Mouse (Mus musculus) E14TG2a.4 (cell line): Measurements from ENCODE around the gene Slc43a1.
"Not testable (repeated sequence)": the region's sequence is repeated elsewhere in the genome, so short reads cannot be mapped to it uniquely, and the experiment has no call there.

Experiments used
- H3K27me3 ChIP-seq: 2 replicates; pipeline ENCODE4 v1.6.1; 2014; ENCODE audit warnings: low read length, control low read depth; ENCODE audit not compliant: insufficient read depth
- H3K36me3 ChIP-seq: 2 replicates; pipeline ENCODE4 v1.6.1; 2014; ENCODE audit warnings: low read length, control low read depth; ENCODE audit not compliant: insufficient read depth
- H3K4me1 ChIP-seq: replicated peaks from 2 replicates; pipeline ENCODE4 v1.6.1; 2014; ENCODE audit warnings: low read depth, low read length, control low read depth
- H3K4me3 ChIP-seq: replicated peaks from 2 replicates; pipeline ENCODE4 v1.5.1; 2014; ENCODE audit warnings: mild to moderate bottlenecking, low read length
- H3K9me3 ChIP-seq: 2 replicates; pipeline ENCODE4 v1.6.1; 2014; ENCODE audit warnings: low read length, control low read depth
- CTCF ChIP-seq: conservative IDR thresholded peaks from 2 replicates; pipeline ENCODE4 v1.5.1; 2014; ENCODE audit warnings: low read length
- NANOG ChIP-seq: IDR thresholded peaks from 2 replicates; pipeline ENCODE4 v1.6.1; 2014; ENCODE audit warnings: borderline replicate concordance, low read length, mixed read lengths
- POU5F1 ChIP-seq: IDR thresholded peaks from 2 replicates; pipeline ENCODE4 v1.6.1; 2014; ENCODE audit warnings: low read length, borderline replicate concordance

Slc43a1 gene

GRCm38 (mm10) chr2:84800304-84800703 lies 38.3 kb upstream of the Slc43a1 start:
- Histone ChIP-seq H3K27me3 (peaks cover 35% of the 10 kb centered on the region), H3K4me1 (peaks cover 21% of the 10 kb centered on the region), H3K9me3 (peaks cover 7% of the 10 kb centered on the region), H3K4me3 (no peak overlapping the region), H3K36me3 (no peaks in the 10 kb centered on the region)
- TF ChIP-seq POU5F1, result no peak
- TF ChIP-seq CTCF, result no peak
- no peak for TF ChIP-seq NANOG

GRCm38 (mm10) chr2:84801223-84801622 lies 37.4 kb upstream of the Slc43a1 start:
- peaks cover 26% of the 10 kb centered on the region for H3K4me1 ChIP-seq
- H3K27me3 ChIP-seq, result peaks cover 35% of the 10 kb centered on the region
- not testable (repeated sequence) for H3K4me3 ChIP-seq, H3K9me3 ChIP-seq, H3K36me3 ChIP-seq

- Histone ChIP-seq H3K9me3 (peaks cover 12% of the 10 kb centered on the region), H3K4me1 (peaks cover 20% of the 10 kb centered on the region), H3K27me3 (peaks cover 27% of the 10 kb centered on the region), H3K4me3 (no peak overlapping the region), H3K36me3 (no peaks in the 10 kb centered on the region)
- TF ChIP-seq NANOG, result no peak
Measured at GRCm38 (mm10) chr2:84803963-84804362, 34.7 kb upstream of the Slc43a1 start.

GRCm38 (mm10) chr2:84806546-84806945 lies 32.1 kb upstream of the Slc43a1 start:
- Histone ChIP-seq H3K9me3 (peaks cover 34% of the 10 kb centered on the region), H3K36me3 (peaks cover 4% of the 10 kb centered on the region; the same call in 1 of the 2 replicates), H3K27me3 (peaks cover 13% of the 10 kb centered on the region), H3K4me1 (peaks cover 16% of the 10 kb centered on the region), H3K4me3 (no peak overlapping the region)
- no peak for TF ChIP-seq POU5F1
- TF ChIP-seq NANOG, result no peak
- TF ChIP-seq CTCF, result no peak

GRCm38 (mm10) chr2:84809330-84809729 lies 29.3 kb upstream of the Slc43a1 start:
- no peak for TF ChIP-seq POU5F1
- peaks cover 4% of the 10 kb centered on the region; the same call in 1 of the 2 replicates for H3K36me3 ChIP-seq
- H3K4me3 ChIP-seq, result no peak overlapping the region
- peaks cover 10% of the 10 kb centered on the region for H3K27me3 ChIP-seq
- peaks cover 34% of the 10 kb centered on the region for H3K9me3 ChIP-seq
- peaks cover 16% of the 10 kb centered on the region for H3K4me1 ChIP-seq

GRCm38 (mm10) chr2:84810526-84810885 lies 28.1 kb upstream of the Slc43a1 start:
- H3K36me3 ChIP-seq, result peaks cover 4% of the 10 kb centered on the region; the same call in 1 of the 2 replicates
- H3K4me3 ChIP-seq, result no peak overlapping the region
- H3K9me3 ChIP-seq, result peaks cover 34% of the 10 kb centered on the region
- H3K4me1 ChIP-seq, result peaks cover 24% of the 10 kb centered on the region
- H3K27me3 ChIP-seq, result peaks cover 20% of the 10 kb centered on the region
- TF ChIP-seq POU5F1, result no peak
- TF ChIP-seq NANOG, result no peak
- no peak for TF ChIP-seq CTCF

- TF ChIP-seq NANOG (no peak), CTCF (peak; percentile 24; the same call in 1 of the 2 replicates), POU5F1 (no peak)
- peak overlapping the region; percentile 50 for H3K4me3 ChIP-seq
Measured at GRCm38 (mm10) chr2:84810886-84811577, 27.6 kb upstream of the Slc43a1 start.

GRCm38 (mm10) chr2:84811880-84812279 lies 26.8 kb upstream of the Slc43a1 start:
- no peak for TF ChIP-seq NANOG
- no peak for TF ChIP-seq CTCF
- no peak for TF ChIP-seq POU5F1
- peaks cover 24% of the 10 kb centered on the region for H3K4me1 ChIP-seq
- peaks cover 4% of the 10 kb centered on the region; the same call in 1 of the 2 replicates for H3K36me3 ChIP-seq
- H3K9me3 ChIP-seq, result peaks cover 34% of the 10 kb centered on the region
- H3K4me3 ChIP-seq, result no peak overlapping the region
- H3K27me3 ChIP-seq, result peaks cover 34% of the 10 kb centered on the region

More at GRCm38 (mm10) chr2:84810886-84811577, 27.6 kb upstream of the Slc43a1 start:
- H3K4me1 ChIP-seq, result peaks cover 26% of the 10 kb centered on the region
- peaks cover 4% of the 10 kb centered on the region; the same call in 1 of the 2 replicates for H3K36me3 ChIP-seq
- peaks cover 34% of the 10 kb centered on the region for H3K9me3 ChIP-seq
- H3K27me3 ChIP-seq, result peaks cover 25% of the 10 kb centered on the region

GRCm38 (mm10) chr2:84812676-84813075 lies 26.0 kb upstream of the Slc43a1 start:
- TF ChIP-seq NANOG, result no peak
- TF ChIP-seq POU5F1, result no peak
- TF ChIP-seq CTCF, result no peak
- Histone ChIP-seq H3K27me3 (peaks cover 38% of the 10 kb centered on the region), H3K4me3 (no peak overlapping the region), H3K36me3 (peaks cover 4% of the 10 kb centered on the region; the same call in 1 of the 2 replicates), H3K9me3 (peaks cover 34% of the 10 kb centered on the region), H3K4me1 (peaks cover 22% of the 10 kb centered on the region)

- no peak overlapping the region for H3K4me3 ChIP-seq
- H3K4me1 ChIP-seq, result peaks cover 24% of the 10 kb centered on the region
- no peaks in the 10 kb centered on the region for H3K36me3 ChIP-seq
- TF ChIP-seq CTCF (no peak), NANOG (no peak), POU5F1 (no peak)
- H3K27me3 ChIP-seq, result peaks cover 76% of the 10 kb centered on the region
- no peaks in the 10 kb centered on the region for H3K9me3 ChIP-seq
Measured at GRCm38 (mm10) chr2:84819861-84820260, 18.8 kb upstream of the Slc43a1 start.
